Mouse (Mus musculus): ENCODE results near the gene Elovl5. TPM values are rescaled to one million over a fixed set of nuclear protein-coding genes. Genes with fewer than 3 reads are reported as not detected.

The Elovl5 gene
- total RNA-seq, 4 experiments from 2014 or later, result 66.5 to 83.2 (median 75.9) TPM

GRCm38 (mm10) chr9:77927431-77927830 is 10.3 kb downstream of the Elovl5 start:
- no peak for DNase-seq (ENCODE audit: low spot score in 2 of 2)

- no peak for DNase-seq (ENCODE audit: low spot score in 2 of 2)
These were observed 11.6 kb downstream of the Elovl5 start for GRCm38 (mm10) chr9:77928769-77929168.

- DNase-seq (ENCODE audit: low spot score in 2 of 2), result no peak
These were observed 12.1 kb downstream of the Elovl5 start for GRCm38 (mm10) chr9:77929296-77929695.

- DNase-seq (ENCODE audit: low spot score in 2 of 2), result no peak
These were observed 13.1 kb downstream of the Elovl5 start for GRCm38 (mm10) chr9:77930036-77930859.

GRCm38 (mm10) chr9:77930860-77931184 is 13.7 kb downstream of the Elovl5 start:
- DNase-seq (ENCODE audit: low spot score in 2 of 2), result no peak

- DNase-seq (ENCODE audit: low spot score in 2 of 2), result no peak
These were observed 14.6 kb downstream of the Elovl5 start for GRCm38 (mm10) chr9:77931740-77932139.

GRCm38 (mm10) chr9:77935818-77936611 is 18.9 kb downstream of the Elovl5 start:
- no peak for DNase-seq (ENCODE audit: low spot score in 2 of 2)

- DNase-seq (ENCODE audit: low spot score in 2 of 2), result no peak
These were observed 20.7 kb downstream of the Elovl5 start for GRCm38 (mm10) chr9:77937875-77938274.

GRCm38 (mm10) chr9:77938761-77939553 is 21.8 kb downstream of the Elovl5 start:
- no peak for DNase-seq (ENCODE audit: low spot score in 2 of 2)

- DNase-seq (ENCODE audit: low spot score in 2 of 2), result no peak
These were observed 22.4 kb downstream of the Elovl5 start for GRCm38 (mm10) chr9:77939554-77939920.

GRCm38 (mm10) chr9:77941058-77941457 is 23.9 kb downstream of the Elovl5 start:
- no peak for DNase-seq (ENCODE audit: low spot score in 2 of 2)

- no peak for DNase-seq (ENCODE audit: low spot score in 2 of 2)
These were observed 24.7 kb downstream of the Elovl5 start for GRCm38 (mm10) chr9:77941836-77942235.

GRCm38 (mm10) chr9:77942411-77942810 is 25.2 kb downstream of the Elovl5 start:
- DNase-seq (ENCODE audit: low spot score in 2 of 2), result no peak

GRCm38 (mm10) chr9:77943316-77943715 is 26.2 kb downstream of the Elovl5 start:
- no peak for DNase-seq (ENCODE audit: low spot score in 2 of 2)

- no peak for DNase-seq (ENCODE audit: low spot score in 2 of 2)
These were observed 27.0 kb downstream of the Elovl5 start for GRCm38 (mm10) chr9:77944195-77944594.

- no peak for DNase-seq (ENCODE audit: low spot score in 2 of 2)
These were observed 28.9 kb downstream of the Elovl5 start for GRCm38 (mm10) chr9:77945792-77946666.

- no peak for DNase-seq (ENCODE audit: low spot score in 2 of 2)
These were observed 31.1 kb downstream of the Elovl5 start for GRCm38 (mm10) chr9:77948214-77948613.

GRCm38 (mm10) chr9:77949753-77950268 is 32.6 kb downstream of the Elovl5 start:
- DNase-seq (ENCODE audit: low spot score in 2 of 2), result no peak

- DNase-seq (ENCODE audit: low spot score in 2 of 2), result no peak
These were observed 33.8 kb downstream of the Elovl5 start for GRCm38 (mm10) chr9:77950841-77951475.

- DNase-seq (ENCODE audit: low spot score in 2 of 2), result no peak
These were observed 34.8 kb downstream of the Elovl5 start for GRCm38 (mm10) chr9:77951971-77952370.

All from layer of hippocampus, adult 8-10 months (tissue).